22 mouse cellular contexts compared by ENCODE assay signal in the genomic region with DNA sequence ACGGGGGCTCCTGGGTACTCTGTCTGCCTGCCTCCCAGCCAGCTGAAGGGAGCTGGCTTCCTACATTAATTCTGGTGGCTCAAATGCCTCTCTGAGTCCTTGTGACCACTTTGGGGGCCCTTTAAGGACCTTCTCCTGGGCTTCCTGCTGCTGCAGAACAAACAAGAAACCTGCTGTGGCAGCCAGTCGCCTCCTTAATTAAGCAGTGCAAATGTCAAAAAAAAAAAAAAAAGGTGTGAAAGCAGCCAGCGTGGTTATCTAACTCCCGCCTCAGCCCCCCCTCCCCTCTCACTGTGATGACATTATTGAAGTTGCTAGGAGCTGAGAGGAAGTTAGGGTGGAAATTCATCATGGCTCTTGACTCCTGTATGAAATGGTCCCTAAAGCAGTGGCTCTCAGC.
DNase-seq lines count a peak whose midpoint lies in the region; ATAC-seq and TF ChIP-seq lines count a peak whose summit lies in the region.
"Had no signal": no experiment of that assay in that cellular context is flagged by ENCODE, and none has a peak within 500 bp of the region (broad histone marks: within the 10 kb centered on the region; RNA-seq: fewer than 3 reads in every experiment).

No protein-coding gene starts in this region.

- H3K9ac ChIP-seq in lung, embryonic 16.5 days (ENCODE audit: low read length), result no peak overlapping the region
- no peak overlapping the region for H3K9ac ChIP-seq in liver, embryonic 11.5 days (ENCODE audit: low read depth, low read length)
- H3K9ac ChIP-seq: embryonic facial prominence, embryonic 12.5 days; heart, embryonic 13.5 days; limb, embryonic 15.5 days; liver, embryonic 15.5 days; neural tube, embryonic 13.5 days had no signal

- no peaks in the 10 kb centered on the region for H3K27me3 ChIP-seq in lung, embryonic 16.5 days (ENCODE audit: control insufficient read depth, insufficient read depth, low read depth, low read length)
- H3K27me3 ChIP-seq in liver, embryonic 11.5 days (replicated peaks; ENCODE audit: control insufficient read depth, insufficient read depth, low read length), result no peaks in the 10 kb centered on the region
- H3K27me3 ChIP-seq: limb, embryonic 15.5 days; liver, embryonic 15.5 days; neural tube, embryonic 13.5 days had no signal

- no peak overlapping the region for H3K4me2 ChIP-seq in lung, embryonic 16.5 days (ENCODE audit: low read depth, low read length)
- H3K4me2 ChIP-seq in liver, embryonic 11.5 days, result no peak overlapping the region
- H3K4me2 ChIP-seq: embryonic facial prominence, embryonic 12.5 days; heart, embryonic 13.5 days; limb, embryonic 15.5 days; liver, embryonic 15.5 days; neural tube, embryonic 13.5 days had no signal

- no peak for DNase-seq in lung, adult 2 months
- DNase-seq in liver, embryonic 11.5 days (ENCODE audit: low spot score), result no peak
- no peak for DNase-seq in natural killer cell, adult 2 months (ENCODE audit: low spot score in 2 of 2)
- DNase-seq in thymus, postnatal 4 days, result no peak
- DNase-seq: cerebellum, adult 18-20 months; cerebellum, postnatal 14 days; gastrocnemius, postnatal 36 days; heart, adult 2 months; heart, postnatal 14 days; kidney, adult 11 months; layer of hippocampus, adult 9-11 months; midbrain, embryonic 14.5 days had no signal

- 7% methylated on average over 4 of the region's 4 CpGs for WGBS in lung, embryonic 16.5 days
- WGBS in lung, adult 2 months, result 7% methylated on average over 4 of the region's 4 CpGs
- WGBS in liver, embryonic 11.5 days, result 12% methylated on average over 4 of the region's 4 CpGs

- TF ChIP-seq CTCF in lung, adult 2 months (IDR thresholded peaks at IDR 0.05; ENCODE audit: insufficient read depth, low read length), result no peak

- 0 out of 2 replicates have a peak, but pooled peaks cover 4% of the 10 kb centered on the region for H3K4me1 ChIP-seq in lung, embryonic 16.5 days (replicated peaks; ENCODE audit: control insufficient read depth, insufficient read depth, low read length)
- H3K4me1 ChIP-seq in lung, adult 2 months (ENCODE audit: control insufficient read depth, insufficient read depth, low read length), result no peaks in the 10 kb centered on the region
- no peaks in the 10 kb centered on the region for H3K4me1 ChIP-seq in liver, embryonic 11.5 days (replicated peaks; ENCODE audit: control insufficient read depth, insufficient read depth, low read length)
- H3K4me1 ChIP-seq: embryonic facial prominence, embryonic 12.5 days; limb, embryonic 15.5 days; liver, embryonic 15.5 days had no signal

- H3K9me3 ChIP-seq in lung, embryonic 16.5 days (ENCODE audit: control insufficient read depth, low read length), result no peaks in the 10 kb centered on the region
- no peaks in the 10 kb centered on the region for H3K9me3 ChIP-seq in liver, embryonic 11.5 days (ENCODE audit: control insufficient read depth, low read length)
- H3K9me3 ChIP-seq: embryonic facial prominence, embryonic 12.5 days; heart, embryonic 13.5 days; limb, embryonic 15.5 days; liver, embryonic 15.5 days; neural tube, embryonic 13.5 days had no signal

- H3K36me3 ChIP-seq in lung, embryonic 16.5 days (ENCODE audit: control insufficient read depth, insufficient read depth, low read length), result no peaks in the 10 kb centered on the region
- no peaks in the 10 kb centered on the region for H3K36me3 ChIP-seq in liver, embryonic 11.5 days (ENCODE audit: control insufficient read depth, insufficient read depth, low read length)
- H3K36me3 ChIP-seq: embryonic facial prominence, embryonic 12.5 days; heart, embryonic 13.5 days; limb, embryonic 15.5 days; liver, embryonic 15.5 days; neural tube, embryonic 13.5 days had no signal

- no peak overlapping the region for H3K4me3 ChIP-seq in lung, embryonic 16.5 days (ENCODE audit: low read length)
- H3K4me3 ChIP-seq in lung, adult 2 months (replicated peaks; ENCODE audit: extremely low read depth, low read depth, low read length), result no peak overlapping the region
- no peak overlapping the region for H3K4me3 ChIP-seq in liver, embryonic 11.5 days (ENCODE audit: low read depth, low read length)
- H3K4me3 ChIP-seq: embryonic facial prominence, embryonic 12.5 days; heart, adult 2 months; heart, embryonic 13.5 days; limb, embryonic 15.5 days; liver, embryonic 15.5 days; neural tube, embryonic 13.5 days had no signal

- H3K27ac ChIP-seq in lung, embryonic 16.5 days (ENCODE audit: low read length), result 0 out of 2 replicates have a peak overlapping the region, but pooled peaks have one; percentile 17
- no peak overlapping the region for H3K27ac ChIP-seq in liver, embryonic 11.5 days (ENCODE audit: low read depth, low read length)
- H3K27ac ChIP-seq: embryonic facial prominence, embryonic 12.5 days; heart, adult 2 months; heart, embryonic 13.5 days; hindbrain, postnatal 0 days; limb, embryonic 15.5 days; liver, embryonic 15.5 days; neural tube, embryonic 13.5 days had no signal

- no peak for TF ChIP-seq POLR2A in lung, adult 2 months (IDR thresholded peaks at IDR 0.05; ENCODE audit: borderline replicate concordance, extremely low read depth, low read depth, low read length)

- ATAC-seq in lung, embryonic 16.5 days (ENCODE audit: low read depth), result peak; percentile 71
- peak; percentile 57 for ATAC-seq in activated CD4-positive, CD25-positive, alpha-beta regulatory T cell, adult 4 months
- peak; percentile 48 for ATAC-seq in inflammation-experienced regulatory T-cells, adult 6 months
- ATAC-seq in liver, embryonic 11.5 days (replicated peaks; ENCODE audit: low FRiP score), result no peak
- ATAC-seq: forebrain, embryonic 16.5 days; hindbrain, postnatal 0 days had no signal
